Mouse (Mus musculus): ENCODE results near the gene Hagh.

Hagh gene

DNA sequence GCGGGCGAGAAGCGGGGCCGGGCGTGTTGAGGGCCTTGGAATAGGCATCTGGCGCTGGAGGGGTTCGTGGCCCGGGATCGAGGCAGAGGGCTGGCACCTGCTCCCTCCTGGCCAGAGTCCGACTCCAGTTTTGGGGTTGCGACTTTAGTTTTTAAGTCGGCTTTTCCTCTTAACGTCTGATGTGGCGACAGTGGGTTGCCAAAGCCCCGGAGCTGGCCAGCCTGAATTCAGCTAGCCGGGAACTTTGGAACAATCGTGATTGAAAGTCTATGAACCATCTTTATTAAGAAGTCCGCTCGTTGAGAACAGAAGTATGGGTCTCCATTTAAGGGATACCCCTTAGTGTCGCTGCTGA is 10.8 kb downstream of the Hagh start:
- DNase-seq: no peak

GRCm38 (mm10) chr17:24851381-24852125 is 11.6 kb downstream of the Hagh start:
- no peak for DNase-seq

GRCm38 (mm10) chr17:24855838-24856464 is 16.0 kb downstream of the Hagh start:
- no peak for DNase-seq

DNA sequence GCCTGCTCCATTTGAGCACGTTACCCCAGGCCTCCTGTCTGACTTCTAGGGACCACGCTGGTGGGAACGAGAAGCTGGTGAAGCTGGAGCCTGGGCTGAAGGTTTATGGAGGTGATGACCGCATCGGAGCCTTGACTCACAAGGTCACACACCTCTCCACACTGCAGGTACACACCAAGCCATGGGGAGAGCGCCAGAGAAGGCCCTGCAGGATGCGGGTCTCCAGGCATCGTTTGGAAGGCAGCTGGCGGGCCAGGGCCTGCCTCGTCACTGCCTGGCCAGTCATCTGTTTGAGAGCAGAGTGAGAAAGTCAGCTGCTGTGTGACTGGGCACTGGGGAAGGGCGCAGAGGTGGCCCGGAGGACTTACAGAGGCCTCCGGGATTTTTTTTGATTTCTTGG is 16.6 kb downstream of the Hagh start:
- no peak for DNase-seq

DNA sequence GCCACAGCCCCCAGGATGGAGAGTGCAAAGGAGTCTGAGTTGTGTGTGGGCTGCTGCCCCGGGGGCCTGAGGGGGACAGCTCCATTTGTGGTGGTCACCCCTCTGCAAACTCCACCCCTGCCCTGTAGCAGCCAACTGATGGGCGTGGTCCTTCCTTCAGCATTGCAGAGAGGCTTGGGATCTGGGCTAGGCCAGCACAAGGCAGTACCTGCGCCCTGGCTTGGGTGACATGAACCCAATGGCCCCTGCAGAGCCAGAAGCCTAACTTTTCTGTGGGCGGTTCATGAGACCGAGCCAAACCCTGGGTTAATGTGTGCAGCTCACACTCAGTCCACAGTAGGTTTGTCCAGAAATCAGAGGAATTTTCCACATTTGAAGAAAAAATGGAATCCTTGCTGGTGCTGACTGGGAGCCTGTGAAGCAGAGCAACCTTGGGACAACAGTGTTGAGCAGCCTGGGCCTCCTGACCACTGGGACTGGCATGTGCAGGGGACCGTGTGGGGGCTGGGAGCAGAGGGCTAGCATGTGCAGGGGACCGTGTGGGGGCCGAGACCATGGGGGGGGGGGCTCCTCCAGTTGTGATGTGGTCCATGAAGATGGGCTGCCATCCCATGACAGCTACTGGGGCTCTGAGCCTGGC is 18.0 kb downstream of the Hagh start:
- no peak for DNase-seq

DNA sequence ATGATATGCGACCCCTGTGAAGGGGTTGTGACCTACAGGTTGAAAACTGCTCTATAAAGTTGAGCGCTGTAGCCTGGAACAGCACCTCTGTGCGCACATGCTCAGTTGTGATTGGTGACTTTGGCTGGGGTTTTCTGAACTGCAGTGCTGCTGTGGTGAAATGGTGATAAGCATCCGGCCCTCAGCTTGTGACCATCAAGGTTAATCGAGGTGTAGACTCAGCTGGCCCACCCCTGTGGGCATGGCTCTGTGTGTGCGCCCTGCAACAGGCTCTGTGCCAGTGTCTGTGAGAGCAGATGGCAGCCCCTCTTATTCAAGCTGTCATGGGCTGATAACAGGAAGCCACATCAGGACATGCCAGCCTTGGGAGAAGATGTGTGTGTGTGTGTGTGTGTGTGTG is 19.0 kb downstream of the Hagh start:
- DNase-seq: no peak

- no peak for DNase-seq
Observed at GRCm38 (mm10) chr17:24860076-24860475, 20.1 kb downstream of the Hagh start.

DNA sequence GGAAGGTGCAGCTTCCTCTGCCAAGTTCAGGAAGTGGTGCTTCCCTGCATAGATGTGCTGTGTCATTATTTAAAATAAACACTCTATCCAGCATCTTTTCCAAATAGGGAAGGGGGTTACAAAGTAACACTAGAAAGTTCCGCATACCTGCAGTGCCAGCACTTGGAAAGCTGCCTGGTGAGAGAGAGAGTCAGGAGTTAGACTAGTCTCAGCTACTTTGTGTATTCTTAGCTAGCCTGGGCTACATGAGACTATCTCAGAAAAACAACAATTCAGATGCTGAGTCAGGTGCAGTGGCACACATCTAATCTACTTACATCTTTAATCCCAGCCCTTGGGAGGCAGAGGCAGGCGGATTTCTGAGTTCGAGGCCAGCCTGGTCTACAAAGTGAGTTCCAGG is 21.8 kb downstream of the Hagh start:
- no peak for DNase-seq

- DNase-seq: peak; percentile 84
Observed at GRCm38 (mm10) chr17:24865776-24866175, 25.8 kb downstream of the Hagh start, which contains the start of gene Igfals. Gene Igfals, plus strand, starts transcription at chr17:24865997.

DNA sequence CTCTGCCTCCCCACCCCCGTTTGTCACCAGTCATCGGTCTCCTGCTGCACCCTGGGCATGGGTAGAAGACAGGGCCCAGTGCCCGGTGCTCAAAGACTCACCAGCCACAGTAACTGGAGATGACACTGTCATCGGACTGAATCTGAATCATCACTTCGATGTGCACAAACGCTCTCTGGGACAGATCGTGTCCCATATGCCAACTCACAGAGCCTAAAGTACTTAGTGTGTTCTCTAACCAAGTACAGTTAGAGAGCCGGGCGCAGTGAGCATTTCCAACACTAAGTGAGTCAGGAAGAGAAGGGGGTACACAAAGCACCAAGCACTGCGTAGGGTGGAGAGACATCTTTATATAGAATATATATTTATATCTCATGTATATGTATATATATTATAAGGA is 28.0 kb downstream of the Hagh start:
- DNase-seq: no peak

DNA sequence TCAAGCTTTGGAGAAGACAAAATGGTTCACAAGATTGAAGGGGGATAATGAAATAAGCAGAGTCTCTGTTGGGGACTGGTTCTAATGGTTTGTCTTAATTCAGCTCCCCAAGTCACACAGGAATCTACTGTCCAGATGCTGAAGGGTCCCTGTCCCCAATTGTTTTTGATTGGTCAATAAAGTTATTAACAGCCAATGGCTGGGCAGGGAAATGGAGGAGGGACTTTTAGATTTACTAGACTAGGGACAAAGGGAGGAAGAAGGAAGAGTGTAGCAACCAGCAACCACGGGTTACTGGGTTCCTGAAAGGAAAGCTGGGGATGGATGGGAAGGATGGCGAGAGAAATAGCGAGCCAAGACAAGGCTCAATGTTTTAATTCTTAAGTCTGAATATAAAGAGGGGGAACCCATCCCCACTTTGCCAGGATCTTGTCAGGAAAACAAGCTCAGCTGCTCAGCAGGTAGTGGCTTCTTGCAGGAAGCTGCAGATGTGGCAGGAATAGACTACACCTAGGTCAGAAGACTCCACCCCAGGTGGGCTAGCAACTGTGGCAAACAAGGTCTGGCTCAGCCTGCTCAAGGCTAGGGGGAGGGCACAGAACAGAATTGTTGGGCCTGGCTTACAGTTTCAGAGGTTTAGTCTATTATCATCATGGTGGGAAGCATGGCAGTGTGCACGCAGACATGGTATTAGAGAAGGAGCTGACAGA is 33.9 kb downstream of the Hagh start:
- DNase-seq: no peak

- DNase-seq: no peak
Observed at GRCm38 (mm10) chr17:24874405-24874745, 34.4 kb downstream of the Hagh start.

DNA sequence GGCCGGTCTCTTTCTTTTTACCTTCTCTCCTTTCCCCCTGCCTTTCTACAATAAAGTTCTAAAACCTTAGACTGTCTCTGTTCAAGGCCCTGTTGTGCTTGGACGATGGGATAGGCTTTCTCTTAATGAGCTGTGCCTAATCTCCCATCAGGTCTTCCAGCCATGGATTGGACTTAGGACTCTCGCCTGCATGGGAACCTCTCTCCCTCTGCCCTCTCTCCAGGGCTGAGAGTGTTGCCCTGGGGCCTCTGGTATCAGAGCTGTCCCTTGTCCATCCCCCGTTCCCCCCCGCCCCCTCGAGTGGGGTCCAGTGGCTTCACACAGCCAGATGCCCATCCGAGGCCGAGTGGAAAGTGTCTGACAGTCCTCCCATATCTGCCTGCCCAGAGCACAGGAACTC is 35.0 kb downstream of the Hagh start:
- no peak for DNase-seq

DNA sequence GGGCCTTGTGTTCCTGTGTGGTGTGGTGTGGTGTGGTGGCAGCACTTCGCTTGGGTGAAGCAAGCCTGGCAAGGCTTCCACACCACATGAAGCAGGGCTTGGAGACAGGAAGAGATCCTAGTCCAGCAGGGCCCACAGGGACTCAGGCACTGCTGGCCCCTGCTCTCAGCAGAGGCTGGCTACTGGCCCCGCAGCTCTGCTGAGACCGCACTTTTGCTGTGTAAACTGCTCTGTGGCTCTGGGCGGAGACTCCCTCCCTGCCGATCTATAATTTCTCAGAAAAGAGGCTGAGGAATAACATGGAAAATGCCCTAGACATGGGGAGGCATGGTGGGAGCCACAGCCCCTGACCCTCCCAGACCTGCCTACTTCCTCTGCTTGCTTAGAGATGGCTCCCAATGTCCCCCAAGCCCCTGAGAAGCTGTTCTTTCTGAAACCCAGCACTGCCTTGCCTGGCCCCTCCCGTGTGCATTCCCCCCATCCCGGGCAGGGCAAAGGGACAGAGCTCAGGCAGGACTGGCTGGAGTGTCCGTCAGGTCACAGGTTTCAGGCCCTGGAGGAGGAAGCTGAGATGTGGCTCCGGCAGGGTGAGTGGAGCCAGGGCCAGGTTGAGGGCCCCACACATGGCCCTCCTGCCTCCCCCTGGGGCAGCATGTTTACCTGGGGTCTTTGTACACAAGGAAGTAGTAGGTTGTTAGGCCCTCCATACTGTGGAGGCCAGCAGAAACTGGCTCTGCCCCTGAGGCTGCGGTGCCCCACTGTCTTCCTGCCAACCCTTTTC is 37.6 kb downstream of the Hagh start:
- no peak for DNase-seq

- DNase-seq: no peak
Observed at GRCm38 (mm10) chr17:24878117-24878397, 38.1 kb downstream of the Hagh start.

- no peak for DNase-seq
Observed at GRCm38 (mm10) chr17:24878531-24878930, 38.6 kb downstream of the Hagh start.

GRCm38 (mm10) chr17:24881738-24882440 is 41.9 kb downstream of the Hagh start:
- no peak for DNase-seq

DNA sequence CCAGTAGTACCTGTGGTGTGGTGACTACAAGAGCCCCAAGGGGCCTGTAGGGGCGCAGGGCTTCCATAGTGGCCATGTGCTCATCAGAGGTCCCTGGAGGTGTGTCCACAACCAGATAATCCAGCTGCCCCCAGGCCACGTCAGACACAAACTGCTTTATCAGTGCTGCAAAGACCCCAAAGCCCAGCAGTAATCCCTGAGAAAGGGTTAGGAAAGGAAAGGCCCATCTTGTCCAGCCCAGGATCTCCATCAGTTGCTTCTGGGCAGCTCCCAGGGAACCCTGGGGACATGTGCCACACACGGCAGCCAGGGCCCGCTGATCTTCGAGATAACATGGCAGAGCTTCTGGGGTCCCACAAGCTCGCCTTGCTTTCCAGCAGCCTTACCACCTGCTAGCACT is 44.4 kb downstream of the Hagh start:
- DNase-seq: no peak

GRCm38 (mm10) chr17:24885356-24886133 is 45.6 kb downstream of the Hagh start:
- DNase-seq: no peak

DNA sequence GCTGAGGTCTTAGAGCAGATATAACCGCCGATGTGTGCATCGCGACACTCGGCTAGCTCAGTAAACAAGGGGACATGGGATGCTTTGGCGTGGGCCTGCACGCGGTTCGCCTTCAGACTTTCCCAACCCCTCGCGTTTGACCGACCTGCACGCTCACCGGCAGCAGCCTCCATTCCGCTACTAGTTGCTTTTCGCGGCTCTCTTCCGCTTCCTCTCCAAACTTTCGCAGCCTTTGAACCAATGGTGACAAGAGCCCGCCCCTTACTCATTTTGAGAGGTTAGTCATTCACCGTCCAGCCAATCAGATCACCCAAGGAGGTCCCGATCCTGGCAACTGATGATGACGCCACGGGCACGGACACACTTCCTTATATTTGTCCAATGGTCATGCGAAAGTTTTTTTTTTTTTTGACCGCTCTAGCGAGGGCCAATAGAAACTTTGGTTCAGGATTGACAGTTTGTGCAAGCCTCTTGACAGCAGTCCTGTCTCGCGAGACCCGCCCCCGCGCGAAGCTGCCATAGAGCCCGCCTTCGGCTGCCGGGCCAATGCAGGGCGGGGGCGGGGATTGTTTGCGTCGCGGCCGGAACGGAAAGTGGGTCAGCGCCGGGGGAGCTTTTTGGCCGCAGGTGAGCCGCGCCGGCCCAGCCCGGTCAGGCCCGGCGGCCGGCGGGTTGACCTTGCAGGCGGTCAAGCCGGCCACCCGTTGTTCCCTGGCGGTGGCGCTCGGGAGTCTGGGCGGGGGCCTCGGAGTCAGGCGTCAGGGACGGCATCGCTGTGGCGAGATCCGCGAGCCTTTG is 46.4 kb downstream of the Hagh start, which contains the start of the genes Nubp2 and Spsb3:
Gene Nubp2 (minus strand): TSS at position 216 of the 798 bp plus-strand sequence.
Gene Spsb3 (plus strand): TSS at position 510 of the 798 bp plus-strand sequence.
- peak; percentile 97 for DNase-seq

GRCm38 (mm10) chr17:24886932-24887271 is 47.0 kb downstream of the Hagh start:
- no peak for DNase-seq

Data from cerebellum, adult 11 months (tissue).